Mouse (Mus musculus): ENCODE measurements around the gene Tnrc18.
A peak's percentile ranks its signal among the peaks of the same experiment; 100 is the strongest.

Tnrc18 gene

GRCm38 (mm10) chr5:142716056-142716455 is 101.4 kb downstream of the Tnrc18 start:
- DNase-seq: peak; percentile 77

GRCm38 (mm10) chr5:142715059-142715458 is 102.4 kb downstream of the Tnrc18 start:
- no peak for DNase-seq

- peak; percentile 71 for DNase-seq
Observed at GRCm38 (mm10) chr5:142713966-142714365, 103.5 kb downstream of the Tnrc18 start.

- no peak for DNase-seq
Observed at GRCm38 (mm10) chr5:142712373-142712772, 105.1 kb downstream of the Tnrc18 start.

- DNase-seq: no peak
Observed at GRCm38 (mm10) chr5:142709436-142709835, 108.0 kb downstream of the Tnrc18 start.

- DNase-seq: no peak
Observed at GRCm38 (mm10) chr5:142707709-142708108, 109.8 kb downstream of the Tnrc18 start.

GRCm38 (mm10) chr5:142703569-142703968 is 113.9 kb downstream of the Tnrc18 start:
- peak; percentile 87 for DNase-seq

- DNase-seq: peak; percentile 69
Observed at GRCm38 (mm10) chr5:142702511-142703138, 114.8 kb downstream of the Tnrc18 start.

GRCm38 (mm10) chr5:142701651-142702510 is 115.6 kb downstream of the Tnrc18 start:
- peak; percentile 81 for DNase-seq

GRCm38 (mm10) chr5:142700842-142701589 is 116.4 kb downstream of the Tnrc18 start:
- peak; percentile 82 for DNase-seq

GRCm38 (mm10) chr5:142697742-142698141 is 119.7 kb downstream of the Tnrc18 start:
- no peak for DNase-seq

- DNase-seq: no peak
Observed at GRCm38 (mm10) chr5:142696865-142697264, 120.6 kb downstream of the Tnrc18 start.

GRCm38 (mm10) chr5:142696258-142696657 is 121.2 kb downstream of the Tnrc18 start:
- peak; percentile 58 for DNase-seq

GRCm38 (mm10) chr5:142694627-142695340 is 122.7 kb downstream of the Tnrc18 start:
- peak; percentile 58 for DNase-seq

- peak; percentile 59 for DNase-seq
Observed at GRCm38 (mm10) chr5:142693738-142694430, 123.6 kb downstream of the Tnrc18 start.

- peak; percentile 77 for DNase-seq
Observed at GRCm38 (mm10) chr5:142692971-142693737, 124.3 kb downstream of the Tnrc18 start.

GRCm38 (mm10) chr5:142692248-142692647 is 125.2 kb downstream of the Tnrc18 start, which contains the start of gene Slc29a4:
Slc29a4 (plus strand) TSS chr5:142692512.
- peak; percentile 85 for DNase-seq

GRCm38 (mm10) chr5:142690343-142690742 is 127.1 kb downstream of the Tnrc18 start:
- DNase-seq: no peak

- DNase-seq: no peak
Observed at GRCm38 (mm10) chr5:142688866-142689265, 128.6 kb downstream of the Tnrc18 start.

- no peak for DNase-seq
Observed at GRCm38 (mm10) chr5:142682529-142682928, 134.9 kb downstream of the Tnrc18 start.

- DNase-seq: no peak
Observed at GRCm38 (mm10) chr5:142681911-142682310, 135.6 kb downstream of the Tnrc18 start.
